In genomic region chr9:60192321-60192720, GRCm38 (mm10) we compare ENCODE assay signal across 13 mouse cellular contexts.
"Had no signal": no experiment of that assay in that cellular context is flagged by ENCODE, and none has a peak within 500 bp of the region (broad histone marks: within the 10 kb centered on the region; RNA-seq: fewer than 3 reads in every experiment).

No protein-coding gene starts in this region.

- H3K4me1 ChIP-seq: limb, embryonic 13.5 days had no signal

- H3K36me3 ChIP-seq: limb, embryonic 13.5 days; midbrain, embryonic 12.5 days; neural tube, embryonic 15.5 days had no signal

- H3K27ac ChIP-seq: kidney, postnatal 0 days; limb, embryonic 13.5 days; liver, embryonic 14.5 days; midbrain, embryonic 12.5 days; neural tube, embryonic 15.5 days; stomach, postnatal 0 days had no signal

- H3K9me3 ChIP-seq: limb, embryonic 13.5 days; midbrain, embryonic 12.5 days; neural tube, embryonic 15.5 days had no signal

- DNase-seq: kidney, postnatal 36 days; layer of hippocampus, adult 9-11 months; layer of hippocampus, postnatal 36 days; lung, adult 18-20 months; right cerebral cortex, adult 18-20 months; right cerebral cortex, postnatal 25 days; thymus, postnatal 4 days had no signal

- H3K4me2 ChIP-seq: limb, embryonic 13.5 days; midbrain, embryonic 12.5 days; neural tube, embryonic 15.5 days had no signal

- H3K4me3 ChIP-seq: limb, embryonic 13.5 days; midbrain, embryonic 12.5 days; neural tube, embryonic 15.5 days had no signal

- H3K9ac ChIP-seq: limb, embryonic 13.5 days; liver, embryonic 14.5 days; midbrain, embryonic 12.5 days; neural tube, embryonic 15.5 days had no signal

- H3K27me3 ChIP-seq: limb, embryonic 13.5 days; midbrain, embryonic 12.5 days; neural tube, embryonic 15.5 days had no signal
